Mouse (Mus musculus): ENCODE results near the gene Fbxl14.

Fbxl14 gene

GRCm38 (mm10) chr6:119479343-119479875, at the start of gene Fbxl14:
TSS of gene Fbxl14 (plus strand) at chr6:119479668.
- DNase-seq (ENCODE audit: low read depth, low spot score): no peak

- peak; percentile 49 for DNase-seq (ENCODE audit: low read depth, low spot score)
Observed at GRCm38 (mm10) chr6:119430508-119430907, 49.0 kb upstream of the Fbxl14 start.

- no peak for DNase-seq (ENCODE audit: low read depth, low spot score)
Observed at GRCm38 (mm10) chr6:119431751-119432324, 47.6 kb upstream of the Fbxl14 start.

GRCm38 (mm10) chr6:119434394-119434793, 45.1 kb upstream of the Fbxl14 start:
- no peak for DNase-seq (ENCODE audit: low read depth, low spot score)

GRCm38 (mm10) chr6:119437894-119438761, 41.3 kb upstream of the Fbxl14 start:
- DNase-seq (ENCODE audit: low read depth, low spot score): peak; percentile 53

- peak; percentile 28 for DNase-seq (ENCODE audit: low read depth, low spot score)
Observed at GRCm38 (mm10) chr6:119442729-119443128, 36.7 kb upstream of the Fbxl14 start.

- peak; percentile 93 for DNase-seq (ENCODE audit: low read depth, low spot score)
Observed at GRCm38 (mm10) chr6:119443742-119444645, 35.5 kb upstream of the Fbxl14 start.

GRCm38 (mm10) chr6:119445671-119446607, 33.5 kb upstream of the Fbxl14 start:
- no peak for DNase-seq (ENCODE audit: low read depth, low spot score)

GRCm38 (mm10) chr6:119448321-119449059, 31.0 kb upstream of the Fbxl14 start:
- DNase-seq (ENCODE audit: low read depth, low spot score): peak; percentile 55

GRCm38 (mm10) chr6:119449060-119449499, 30.4 kb upstream of the Fbxl14 start:
- peak; percentile 65 for DNase-seq (ENCODE audit: low read depth, low spot score)

GRCm38 (mm10) chr6:119450965-119451943, 28.2 kb upstream of the Fbxl14 start:
- DNase-seq (ENCODE audit: low read depth, low spot score): no peak

GRCm38 (mm10) chr6:119451981-119452499, 27.4 kb upstream of the Fbxl14 start:
- DNase-seq (ENCODE audit: low read depth, low spot score): peak; percentile 66

- DNase-seq (ENCODE audit: low read depth, low spot score): no peak
Observed at GRCm38 (mm10) chr6:119458166-119458565, 21.3 kb upstream of the Fbxl14 start.

- DNase-seq (ENCODE audit: low read depth, low spot score): no peak
Observed at GRCm38 (mm10) chr6:119459041-119459440, 20.4 kb upstream of the Fbxl14 start.

GRCm38 (mm10) chr6:119460391-119460790, 19.1 kb upstream of the Fbxl14 start:
- no peak for DNase-seq (ENCODE audit: low read depth, low spot score)

- DNase-seq (ENCODE audit: low read depth, low spot score): no peak
Observed at GRCm38 (mm10) chr6:119466161-119466560, 13.3 kb upstream of the Fbxl14 start.

GRCm38 (mm10) chr6:119466921-119467784, 12.3 kb upstream of the Fbxl14 start:
- DNase-seq (ENCODE audit: low read depth, low spot score): no peak

- DNase-seq (ENCODE audit: low read depth, low spot score): no peak
Observed at GRCm38 (mm10) chr6:119467785-119468059, 11.7 kb upstream of the Fbxl14 start.
